ENCODE assay signal across 22 mouse cellular contexts in genomic region chr1:91658991-91659441, GRCm38 (mm10).
A peak's percentile ranks its signal among the peaks of the same experiment; 100 is the strongest.
DNase-seq lines count a peak whose midpoint lies in the region; ATAC-seq lines count a peak whose summit lies in the region.
"Had no signal": no experiment of that assay in that cellular context is flagged by ENCODE, and none has a peak within 500 bp of the region (broad histone marks: within the 10 kb centered on the region; RNA-seq: fewer than 3 reads in every experiment).

No protein-coding gene starts in this region.

- WGBS in embryonic facial prominence, embryonic 14.5 days = 61% methylated on average over 15 of the region's 15 CpGs

- no peaks in the 10 kb centered on the region for H3K36me3 ChIP-seq in embryonic facial prominence, embryonic 14.5 days (ENCODE audit: control insufficient read depth, insufficient read depth, low read length)
- H3K36me3 ChIP-seq: forebrain, embryonic 12.5 days; heart, embryonic 12.5 days; hindbrain, embryonic 12.5 days; midbrain, embryonic 15.5 days; neural tube, embryonic 12.5 days had no signal

- H3K9ac ChIP-seq in embryonic facial prominence, embryonic 14.5 days (ENCODE audit: low read depth, low read length) = no peak overlapping the region
- H3K9ac ChIP-seq: forebrain, embryonic 12.5 days; heart, embryonic 12.5 days; hindbrain, embryonic 12.5 days; liver, embryonic 14.5 days; midbrain, embryonic 15.5 days; neural tube, embryonic 12.5 days had no signal

- peak overlapping the region; percentile 55; the same call in 1 of the 2 replicates for H3K27ac ChIP-seq in embryonic facial prominence, embryonic 14.5 days (replicated peaks; ENCODE audit: low read depth, low read length)
- H3K27ac ChIP-seq: forebrain, embryonic 12.5 days; hindbrain, embryonic 12.5 days; liver, embryonic 14.5 days; midbrain, embryonic 15.5 days; neural tube, embryonic 12.5 days had no signal

- ATAC-seq in embryonic facial prominence, embryonic 14.5 days (ENCODE audit: low read depth) = peak; percentile 65
- ATAC-seq: midbrain, embryonic 15.5 days had no signal

- no peak overlapping the region for H3K4me2 ChIP-seq in embryonic facial prominence, embryonic 14.5 days (ENCODE audit: low read depth, low read length)
- H3K4me2 ChIP-seq: forebrain, embryonic 12.5 days; heart, embryonic 12.5 days; hindbrain, embryonic 12.5 days; midbrain, embryonic 15.5 days; neural tube, embryonic 12.5 days had no signal

- peaks cover 11% of the 10 kb centered on the region; the same call in 1 of the 2 replicates for H3K4me1 ChIP-seq in embryonic facial prominence, embryonic 14.5 days (ENCODE audit: control insufficient read depth, insufficient read depth, low read length)
- H3K4me1 ChIP-seq: forebrain, embryonic 12.5 days; heart, embryonic 12.5 days; hindbrain, embryonic 12.5 days; midbrain, embryonic 15.5 days; neural tube, embryonic 12.5 days had no signal

- no peaks in the 10 kb centered on the region for H3K9me3 ChIP-seq in embryonic facial prominence, embryonic 14.5 days (ENCODE audit: control insufficient read depth, low read length)
- H3K9me3 ChIP-seq: forebrain, embryonic 12.5 days; heart, embryonic 12.5 days; hindbrain, embryonic 12.5 days; midbrain, embryonic 15.5 days; neural tube, embryonic 12.5 days had no signal

- H3K4me3 ChIP-seq in embryonic facial prominence, embryonic 14.5 days (ENCODE audit: low read depth, low read length) = no peak overlapping the region
- H3K4me3 ChIP-seq: erythroblast, embryonic 14.5 days; forebrain, embryonic 12.5 days; heart, embryonic 12.5 days; hindbrain, embryonic 12.5 days; midbrain, embryonic 15.5 days; neural tube, embryonic 12.5 days had no signal

- DNase-seq in heart, adult 11 months = peak; percentile 79
- DNase-seq in heart, adult 8-10 months (ENCODE audit: low spot score) = no peak
- peak; percentile 87 for DNase-seq in embryonic facial prominence, embryonic 14.5 days (ENCODE audit: low spot score)
- DNase-seq in thymus, adult 18-20 months = peak; percentile 58 to 72
- peak; percentile 62 to 79 for DNase-seq in thymus, postnatal 36 days
- DNase-seq in kidney, postnatal 14 days = no peak
- DNase-seq in right cerebral cortex, postnatal 25 days = no peak
- no peak for DNase-seq in cerebellum, adult 18-20 months
- DNase-seq: adrenal gland, postnatal 14 days; cerebellum, adult 9-11 months; heart, postnatal 14 days; kidney, adult 18-20 months; lung, postnatal 4 days; retina, postnatal 1 day; right cerebral cortex, postnatal 4 days had no signal

- H3K27me3 ChIP-seq in embryonic facial prominence, embryonic 14.5 days (replicated peaks; ENCODE audit: control insufficient read depth, insufficient read depth, low read length) = no peaks in the 10 kb centered on the region
- H3K27me3 ChIP-seq: forebrain, embryonic 12.5 days; hindbrain, embryonic 12.5 days; midbrain, embryonic 15.5 days; neural tube, embryonic 12.5 days had no signal

Comparison
In these comparisons a context has a peak if more than half of its experiments do, and no peak if none do; other contexts are left out.
1. DNase-seq: peak in heart, adult 11 months (single experiment), embryonic facial prominence, embryonic 14.5 days (single experiment), thymus, adult 18-20 months (2 of 2) and thymus, postnatal 36 days (2 of 2); none in heart, adult 8-10 months (single experiment), kidney, postnatal 14 days (single experiment), right cerebral cortex, postnatal 25 days (single experiment) and cerebellum, adult 18-20 months (0 of 2).